Mouse (Mus musculus) ES-E14 (cell line): ENCODE measurements around the gene Apol6. TPM values are rescaled to one million over a fixed set of nuclear protein-coding genes. Genes with fewer than 3 reads are reported as not detected.

Experiments
- DNase-seq: peaks from one replicate; pipeline ENCODE4 v3.0.0-alpha.2; 2013; ENCODE audit warnings: low read depth, low spot score
- H3K27ac ChIP-seq: 2 replicates; pipeline ENCODE4 v1.5.1; 2012; ENCODE audit warnings: low read depth, mild to moderate bottlenecking, low read length, moderate library complexity, mixed read lengths; ENCODE audit not compliant: poor library complexity, insufficient read depth, severe bottlenecking
- H3K36me3 ChIP-seq: 2 replicates; pipeline ENCODE4 v1.6.1; 2012; ENCODE audit warnings: mild to moderate bottlenecking, low read length, moderate library complexity, mixed read lengths; ENCODE audit not compliant: control insufficient read depth, poor library complexity, insufficient read depth, severe bottlenecking
- H3K4me1 ChIP-seq, 2 experiments: fragments of 150-350 bp in 1 of 2; sonication (generic) in 1 of 2; 2 replicates each; pipeline ENCODE4 v1.6.1; 2012; ENCODE audit warnings: low read length in 2 of 2, mild to moderate bottlenecking in 1 of 2, mixed read lengths in 1 of 2; ENCODE audit not compliant: control insufficient read depth in 2 of 2, insufficient read depth in 2 of 2, poor library complexity in 1 of 2
- H3K4me3 ChIP-seq, 2 experiments: fragments of 150-350 bp in 1 of 2; sonication (generic) in 1 of 2; 2 replicates each; pipeline ENCODE4 v1.5.1; 2012; ENCODE audit warnings: low read length in 2 of 2, low read depth in 1 of 2, mild to moderate bottlenecking in 1 of 2, mixed read lengths in 1 of 2; ENCODE audit not compliant: insufficient read depth in 1 of 2, poor library complexity in 1 of 2, severe bottlenecking in 1 of 2
- H3K9ac ChIP-seq: 2 replicates; pipeline ENCODE4 v1.6.1; 2012; ENCODE audit warnings: low read depth, mild to moderate bottlenecking, low read length, mixed read lengths; ENCODE audit not compliant: poor library complexity, insufficient read depth, severe bottlenecking
- H3K9me3 ChIP-seq: fragments of 150-350 bp; sonication (generic); 2 replicates; pipeline ENCODE4 v1.6.1; 2012; ENCODE audit warnings: low read depth, mild to moderate bottlenecking, low read length; ENCODE audit not compliant: control insufficient read depth, insufficient read depth
- CHD2 ChIP-seq: IDR thresholded peaks from 2 replicates; pipeline ENCODE4 v1.6.1; 2014; ENCODE audit warnings: mild to moderate bottlenecking, low read depth, low read length, inconsistent platforms
- HCFC1 ChIP-seq: IDR thresholded peaks from 2 replicates; pipeline ENCODE4 v1.6.1; 2012; ENCODE audit warnings: low read length, inconsistent platforms, borderline replicate concordance; ENCODE audit not compliant: insufficient read depth
- MAFK ChIP-seq: IDR thresholded peaks from 2 replicates; pipeline ENCODE4 v1.6.1; 2014; ENCODE audit warnings: mild to moderate bottlenecking, low read depth, low read length, inconsistent platforms; ENCODE audit not compliant: insufficient read depth
- ZC3H11A ChIP-seq: IDR thresholded peaks from 2 replicates; pipeline ENCODE4 v1.6.1; 2012; ENCODE audit warnings: low read depth, mild to moderate bottlenecking, inconsistent platforms, low read length, borderline replicate concordance
- ZNF384 ChIP-seq: IDR thresholded peaks from 2 replicates; pipeline ENCODE4 v1.6.1; 2012; ENCODE audit warnings: low read depth, low read length, inconsistent platforms
- in situ Hi-C, 2 experiments: fragments of 600-800 bp; cut with MboI; formaldehyde crosslinking; loops; one replicate each; pipeline ENCODE4 v1.15.1; 2025; ENCODE audit warnings: low sequenced_read_pairs in 2 of 2, inconsistent platforms in 1 of 2; ENCODE audit not compliant: unreplicated experiment in 2 of 2
- total RNA-seq: library from RNA; depleted of rRNA; stranded (reverse); fragments of 300-350 nt; gene quantifications from 2 replicates; pipeline ENCODE4 v1.2.3, GENCODE M21; 2012

Apol6 gene
- total RNA-seq, 1 experiment: 3.0 TPM

DNA sequence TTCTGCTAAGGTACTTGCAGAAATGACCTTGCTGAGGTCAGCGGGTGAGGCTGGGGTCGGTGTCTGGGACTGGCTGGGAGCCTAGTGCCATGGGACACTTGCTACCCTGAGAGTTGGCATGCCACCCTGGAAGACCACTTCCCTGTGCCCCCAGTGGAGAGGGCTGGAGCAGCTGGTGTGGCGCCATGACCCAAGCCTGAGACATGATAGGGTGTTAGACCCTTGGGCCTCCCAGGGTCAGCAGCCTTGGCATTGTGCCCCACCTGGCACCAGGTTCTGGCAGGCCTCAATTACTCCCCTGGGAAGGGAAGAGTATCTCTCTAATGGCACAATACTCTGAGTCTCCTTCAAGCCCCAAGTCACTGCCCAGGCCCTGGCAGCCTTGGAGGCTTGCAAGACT, 23.5 kb upstream of the Apol6 start:
- H3K36me3 ChIP-seq: no peaks in the 10 kb centered on the region
- H3K9me3 ChIP-seq: no peaks in the 10 kb centered on the region
- DNase-seq: no peak
- in situ Hi-C loops: no loop called here
- TF ChIP-seq HCFC1: no peak
- no peak for TF ChIP-seq ZNF384
- TF ChIP-seq CHD2: no peak
- no peak overlapping the region for H3K4me3 ChIP-seq
- H3K4me1 ChIP-seq: 0 out of 4 replicates have a peak, but pooled peaks cover 0 to 2% of the 10 kb centered on the region in 2 experiments
- no peak overlapping the region for H3K27ac ChIP-seq
- H3K9ac ChIP-seq: no peak overlapping the region

DNA sequence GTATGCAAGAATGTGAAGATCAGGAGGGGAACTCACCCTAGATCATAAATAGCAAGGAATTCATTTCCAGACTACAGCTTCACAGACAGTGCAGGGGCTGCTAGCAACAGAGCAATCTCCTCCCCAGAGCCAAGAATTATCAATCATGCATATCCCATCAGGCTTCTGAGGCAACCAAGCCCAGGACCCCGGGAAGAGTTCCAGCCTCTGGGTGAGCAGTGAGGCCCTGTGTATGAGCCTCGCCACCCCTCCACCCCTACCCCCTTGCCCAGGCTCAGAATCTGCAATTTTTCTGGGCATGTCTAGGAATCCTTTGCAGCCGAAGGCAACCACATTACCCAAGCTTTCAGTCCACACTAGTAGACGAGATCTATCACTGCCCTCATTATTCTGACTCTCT, 22.7 kb upstream of the Apol6 start:
- in situ Hi-C loops: no loop called here

DNA sequence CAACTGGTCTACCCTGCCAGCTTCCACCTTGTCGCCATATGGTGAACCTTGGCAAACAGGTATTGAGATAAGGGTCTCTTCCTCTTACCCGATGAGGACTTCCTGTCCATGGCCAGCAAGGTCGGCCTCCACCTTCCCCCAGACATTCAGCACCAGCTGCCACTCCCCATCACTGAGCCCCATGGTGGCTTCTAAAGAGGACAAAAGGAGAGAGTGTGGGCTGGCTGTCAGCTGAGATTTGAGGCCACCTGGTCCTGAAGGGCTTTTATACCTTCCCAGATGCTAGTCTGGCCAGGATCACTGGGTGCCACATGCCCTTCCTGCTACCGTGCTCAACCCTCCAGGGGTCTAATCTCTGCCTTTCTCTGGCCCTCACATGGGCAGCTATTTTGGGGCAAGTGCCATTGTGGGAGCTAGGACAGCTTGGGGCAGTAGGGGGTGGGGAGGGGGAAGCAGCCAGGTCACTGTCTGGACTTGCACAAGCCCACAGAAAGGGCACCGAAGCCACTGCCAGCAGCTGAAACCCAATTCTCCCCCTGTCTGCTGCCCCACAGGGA, 22.1 kb upstream of the Apol6 start:
- no peak for DNase-seq
- Histone ChIP-seq H3K36me3 (no peaks in the 10 kb centered on the region), H3K27ac (no peak overlapping the region), H3K9me3 (no peaks in the 10 kb centered on the region), H3K4me1 (0 out of 4 replicates have a peak, but pooled peaks cover 0 to 2% of the 10 kb centered on the region in 2 experiments), H3K9ac (no peak overlapping the region), H3K4me3 (no peak overlapping the region)
- TF ChIP-seq ZC3H11A (no peak), HCFC1 (no peak), MAFK (no peak), ZNF384 (no peak), CHD2 (no peak)
- in situ Hi-C loops: no loop called here

More for the DNA sequence above, 22.7 kb upstream of the Apol6 start:
- Histone ChIP-seq H3K36me3 (no peaks in the 10 kb centered on the region), H3K4me3 (no peak overlapping the region), H3K27ac (no peak overlapping the region), H3K4me1 (0 out of 4 replicates have a peak, but pooled peaks cover 0 to 2% of the 10 kb centered on the region in 2 experiments), H3K9me3 (no peaks in the 10 kb centered on the region), H3K9ac (no peak overlapping the region)
- no peak for DNase-seq
- no peak for TF ChIP-seq ZNF384
- no peak for TF ChIP-seq MAFK
- TF ChIP-seq CHD2: no peak
- TF ChIP-seq ZC3H11A: no peak

DNA sequence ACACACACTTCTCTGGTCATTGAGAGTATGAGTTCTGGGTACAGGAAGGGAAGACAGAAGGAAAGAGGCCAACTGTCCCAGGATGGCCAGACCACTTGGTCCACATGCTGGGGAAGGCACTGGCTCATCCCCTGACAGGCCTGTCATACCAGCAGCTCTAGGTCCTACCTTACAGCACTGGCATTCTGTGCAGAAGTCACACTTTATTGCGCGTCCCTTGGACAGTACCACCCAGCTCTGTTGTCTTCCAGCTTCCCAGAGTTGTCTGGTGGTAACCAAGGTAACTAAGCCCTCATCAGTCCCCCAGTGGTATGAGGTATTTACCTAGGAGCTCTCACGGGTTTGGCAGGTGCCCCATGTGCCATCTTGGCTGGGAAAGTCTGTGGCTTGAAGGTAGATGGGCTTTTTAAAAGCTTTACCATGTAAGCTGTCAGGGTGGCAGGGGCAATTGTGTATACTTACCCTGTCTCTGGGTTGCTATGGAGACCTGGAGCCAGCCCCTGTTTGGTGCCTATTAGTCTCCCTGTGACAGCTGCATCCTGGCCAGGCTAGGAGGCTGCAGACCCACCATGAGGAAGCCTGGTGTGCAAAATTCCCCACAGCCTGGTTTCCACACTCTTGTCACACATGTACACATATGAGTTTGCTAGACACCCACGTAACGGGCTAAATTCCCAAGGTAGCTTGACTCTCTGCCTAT, 18.5 kb upstream of the Apol6 start:
- DNase-seq: no peak
- in situ Hi-C loops: no loop called here
- TF ChIP-seq CHD2 (no peak), ZNF384 (no peak)
- no peak overlapping the region for H3K27ac ChIP-seq
- peaks cover 0 to 2% of the 10 kb centered on the region in 2 experiments; a peak in 1 of 4 replicates for H3K4me1 ChIP-seq
- no peaks in the 10 kb centered on the region for H3K9me3 ChIP-seq
- no peaks in the 10 kb centered on the region for H3K36me3 ChIP-seq
- H3K9ac ChIP-seq: no peak overlapping the region
- no peak overlapping the region for H3K4me3 ChIP-seq

DNA sequence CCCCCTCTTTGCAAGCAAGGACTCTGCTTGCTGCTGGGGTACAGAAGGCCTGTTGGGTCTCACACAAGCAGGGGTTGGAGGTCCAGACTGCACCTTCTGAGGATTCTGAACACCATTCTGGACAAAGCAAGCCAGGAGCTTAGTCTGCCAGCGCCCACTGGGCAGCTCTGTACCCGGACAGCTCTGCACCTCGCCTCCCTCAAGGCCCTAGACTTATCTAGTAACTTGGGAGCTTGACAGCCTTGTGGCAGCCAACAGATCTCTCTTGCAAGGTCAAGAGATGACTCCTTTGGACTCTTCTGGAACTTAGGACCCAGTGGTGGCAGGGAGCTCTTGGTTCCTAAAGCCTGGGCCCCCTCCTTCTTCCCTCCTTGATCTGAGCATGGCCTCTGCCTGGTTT, 17.4 kb upstream of the Apol6 start:
- no peaks in the 10 kb centered on the region for H3K36me3 ChIP-seq
- H3K9ac ChIP-seq: no peak overlapping the region
- in situ Hi-C loops: no loop called here
- peaks cover 0 to 2% of the 10 kb centered on the region in 2 experiments; a peak in 1 of 4 replicates for H3K4me1 ChIP-seq
- TF ChIP-seq CHD2 (no peak), ZNF384 (no peak), MAFK (no peak), HCFC1 (no peak), ZC3H11A (no peak)
- H3K4me3 ChIP-seq: no peak overlapping the region
- no peak overlapping the region for H3K27ac ChIP-seq
- no peak for DNase-seq
- H3K9me3 ChIP-seq: no peaks in the 10 kb centered on the region
